Mouse (Mus musculus) spleen, postnatal 36 days (tissue): ENCODE data around the gene Resp18.

ENCODE experiments used
- DNase-seq, 2 experiments: peaks; one replicate each; pipeline ENCODE4 v3.0.0; 2022; ENCODE audit warnings: low spot score in 2 of 2, mixed read lengths in 1 of 2

Resp18 gene

GRCm38 (mm10) chr1:75278228-75278627 is at the start of gene Resp18:
TSS of gene Resp18 (minus strand) at chr1:75278415.
- DNase-seq = no peak

- DNase-seq = no peak
Measured at GRCm38 (mm10) chr1:75327461-75327860, 49.2 kb upstream of the Resp18 start.

- DNase-seq = no peak
Measured at GRCm38 (mm10) chr1:75319166-75319565, 41.0 kb upstream of the Resp18 start.

- DNase-seq = no peak
Measured at GRCm38 (mm10) chr1:75318736-75319135, 40.5 kb upstream of the Resp18 start.

- no peak for DNase-seq
Measured at GRCm38 (mm10) chr1:75318301-75318700, 40.1 kb upstream of the Resp18 start.

- DNase-seq = peak; percentile 100
Measured at GRCm38 (mm10) chr1:75317241-75318201, 39.3 kb upstream of the Resp18 start, which contains the start of gene Dnpep. TSS of gene Dnpep (minus strand) at chr1:75317990.

- DNase-seq = peak; percentile 71 to 82
Measured at GRCm38 (mm10) chr1:75316861-75317240, 38.6 kb upstream of the Resp18 start.

GRCm38 (mm10) chr1:75315456-75316365 is 37.5 kb upstream of the Resp18 start:
- DNase-seq = no peak

- DNase-seq = no peak
Measured at GRCm38 (mm10) chr1:75315011-75315410, 36.8 kb upstream of the Resp18 start.

GRCm38 (mm10) chr1:75311694-75312093 is 33.5 kb upstream of the Resp18 start:
- no peak for DNase-seq

GRCm38 (mm10) chr1:75304662-75305061 is 26.4 kb upstream of the Resp18 start:
- DNase-seq = no peak

- DNase-seq = no peak
Measured at GRCm38 (mm10) chr1:75294294-75294693, 16.1 kb upstream of the Resp18 start.

- DNase-seq = no peak
Measured at GRCm38 (mm10) chr1:75293331-75293701, 15.1 kb upstream of the Resp18 start.

GRCm38 (mm10) chr1:75292476-75293330 is 14.5 kb upstream of the Resp18 start:
- DNase-seq = no peak

GRCm38 (mm10) chr1:75291321-75291720 is 13.1 kb upstream of the Resp18 start:
- no peak for DNase-seq

- DNase-seq = no peak
Measured at GRCm38 (mm10) chr1:75290582-75290981, 12.4 kb upstream of the Resp18 start.

- DNase-seq = no peak
Measured at GRCm38 (mm10) chr1:75289888-75290431, 11.7 kb upstream of the Resp18 start.

- no peak for DNase-seq
Measured at GRCm38 (mm10) chr1:75289376-75289775, 11.2 kb upstream of the Resp18 start.

GRCm38 (mm10) chr1:75284911-75285310 is 6.7 kb upstream of the Resp18 start:
- no peak for DNase-seq

- no peak for DNase-seq
Measured at GRCm38 (mm10) chr1:75283017-75283416, 4.8 kb upstream of the Resp18 start.
